10 mouse cellular contexts compared by ENCODE assay signal in the genomic region with DNA sequence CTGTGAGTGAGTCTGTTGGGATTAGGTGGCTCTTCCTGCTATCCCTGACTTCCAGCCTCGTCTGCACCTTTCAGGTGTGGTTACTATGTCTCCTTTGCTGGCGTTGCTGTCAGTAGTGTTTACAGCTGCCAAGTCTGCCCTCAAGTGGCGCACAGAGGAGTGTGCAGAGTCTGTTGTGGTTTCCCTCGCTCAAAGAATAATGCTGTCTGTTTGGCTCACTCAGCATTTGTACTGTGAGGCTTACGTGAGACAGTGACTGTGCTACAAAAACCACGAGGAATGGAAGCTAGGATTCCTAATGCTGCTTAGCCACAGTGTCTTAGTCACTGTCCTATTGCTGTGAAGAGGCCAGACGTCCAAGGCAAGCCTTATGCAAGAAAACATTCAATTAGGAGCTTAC. TPM values are rescaled to one million over a fixed set of nuclear protein-coding genes. Genes with fewer than 3 reads are reported as not detected.
A peak's percentile ranks its signal among the peaks of the same experiment; 100 is the strongest.
DNase-seq lines count a peak whose midpoint lies in the region; ATAC-seq lines count a peak whose summit lies in the region.
"Had no signal": no experiment of that assay in that cellular context is flagged by ENCODE, and none has a peak within 500 bp of the region (broad histone marks: within the 10 kb centered on the region; RNA-seq: fewer than 3 reads in every experiment).

No protein-coding gene starts in this region.

- 78% methylated on average over 7 of the region's 7 CpGs for WGBS in kidney, embryonic 16.5 days
- WGBS in macrophage (ENCODE audit: missing documents), result 27% methylated on average over 7 of the region's 7 CpGs

- H3K4me1 ChIP-seq in kidney, embryonic 16.5 days (ENCODE audit: insufficient read depth, low read length), result peaks cover 18% of the 10 kb centered on the region

- H3K79me2 ChIP-seq in macrophage (ENCODE audit: inconsistent target), result peaks cover 64% of the 10 kb centered on the region

- H3K27ac ChIP-seq in kidney, embryonic 16.5 days (ENCODE audit: low read length), result no peak overlapping the region
- H3K27ac ChIP-seq in macrophage, result 0 out of 2 replicates have a peak overlapping the region, but pooled peaks have one; percentile 14
- H3K27ac ChIP-seq: limb, embryonic 15.5 days had no signal

- peak; percentile 37 for DNase-seq in kidney, adult 11 months
- peak; percentile 84 for DNase-seq in CD4-positive, CD25-positive, alpha-beta regulatory T cell, adult 2 months (ENCODE audit: low read depth, low spot score)
- DNase-seq in brain, adult 2 months (ENCODE audit: low read depth, low spot score), result peak; percentile 63
- no peak for DNase-seq in retina, embryonic 14.5 days (ENCODE audit: low spot score)
- no peak for DNase-seq in ovary, postnatal 10 days (ENCODE audit: low spot score)
- no peak for DNase-seq in MN1 (ENCODE audit: low spot score)
- DNase-seq: gastrocnemius, postnatal 14 days had no signal

- H3K27me3 ChIP-seq in kidney, embryonic 16.5 days (ENCODE audit: insufficient read depth, low read length), result no peaks in the 10 kb centered on the region
- H3K27me3 ChIP-seq: limb, embryonic 15.5 days had no signal

- H3K36me3 ChIP-seq in kidney, embryonic 16.5 days (ENCODE audit: insufficient read depth, low read length), result peaks cover 34% of the 10 kb centered on the region
- H3K36me3 ChIP-seq in macrophage (ENCODE audit: inconsistent target), result no peaks in the 10 kb centered on the region

- no peak overlapping the region for H3K4me2 ChIP-seq in kidney, embryonic 16.5 days (replicated peaks; ENCODE audit: low read depth, low read length)
- H3K4me2 ChIP-seq: limb, embryonic 15.5 days had no signal

- no peaks in the 10 kb centered on the region for H3K9me3 ChIP-seq in kidney, embryonic 16.5 days (ENCODE audit: low read length)
- H3K9me3 ChIP-seq: limb, embryonic 15.5 days had no signal

- H3K9ac ChIP-seq in kidney, embryonic 16.5 days (replicated peaks; ENCODE audit: low read length), result no peak overlapping the region
- H3K9ac ChIP-seq: limb, embryonic 15.5 days had no signal

- ATAC-seq in kidney, embryonic 16.5 days (ENCODE audit: low FRiP score, low TSS enrichment), result no peak

- no peak overlapping the region for H3K4me3 ChIP-seq in kidney, embryonic 16.5 days (ENCODE audit: low read length)
- H3K4me3 ChIP-seq in macrophage (ENCODE audit: inconsistent target), result no peak overlapping the region
- H3K4me3 ChIP-seq: limb, embryonic 15.5 days had no signal

RNA-seq across cellular contexts. Expression of a gene that starts 7.1 kb away (rescaled TPM):
- 16.9 and 18.5 TPM in 2 replicates for polyA plus RNA-seq in kidney, embryonic 16.5 days (2015; fragmentation: Nextera tagmentation; extraction: Ambion mirVana)
- 10 to 100 TPM in 5 of 26 experiments, 1 to 10 TPM in 19, under 1 TPM in 2; 0.87 to 14.6 (median 3.9) TPM for total RNA-seq in macrophage (2018; cell fraction: chromatin; rRNA removed)
- total RNA-seq in macrophage (2018; cell fraction: cytosol; rRNA removed), result 1 to 10 TPM in 24 of 26 experiments, under 1 TPM in 2; 0.51 to 5.1 (median 2.8) TPM
- total RNA-seq in macrophage (2018; cell fraction: nucleus; rRNA removed), result 10 to 100 TPM in 5 of 26 experiments, 1 to 10 TPM in 19, under 1 TPM in 2; 0.76 to 14.7 (median 4.2) TPM
- polyA plus RNA-seq in macrophage (2018), result 3.7 to 6.3 TPM (median 4.0 TPM) in 3 replicates

RNA-seq across cellular contexts. Expression of a gene that starts 29.2 kb away (rescaled TPM):
- polyA plus RNA-seq in kidney, embryonic 16.5 days (2015; fragmentation: Nextera tagmentation; extraction: Ambion mirVana), result 0.81 TPM in 2 replicates
- total RNA-seq in macrophage (2018; cell fraction: chromatin; rRNA removed), result 1 to 10 TPM in 4 of 26 experiments, under 1 TPM in 9, not detected in 13; 0.25 to 1.3 (median 0.68) TPM
- under 1 TPM in 23 of 26 experiments, not detected in 3; 0.06 to 0.53 (median 0.14) TPM for total RNA-seq in macrophage (2018; cell fraction: cytosol; rRNA removed)
- 1 to 10 TPM in 3 of 26 experiments, under 1 TPM in 19, not detected in 4; 0.25 to 1.8 (median 0.70) TPM for total RNA-seq in macrophage (2018; cell fraction: nucleus; rRNA removed)
- 0.08 to 0.42 TPM in 2 of 3 replicates, not detected in the other for polyA plus RNA-seq in macrophage (2018)

RNA-seq across cellular contexts. Expression of a gene that starts 40.6 kb away (rescaled TPM):
- polyA plus RNA-seq in kidney, embryonic 16.5 days (2015; fragmentation: Nextera tagmentation; extraction: Ambion mirVana), result 0.24 and 0.44 TPM in 2 replicates
- under 1 TPM in 12 of 26 experiments, not detected in 14; 0.20 to 0.66 (median 0.31) TPM for total RNA-seq in macrophage (2018; cell fraction: chromatin; rRNA removed)
- under 1 TPM in 22 of 26 experiments, not detected in 4; 0.03 to 0.21 (median 0.09) TPM for total RNA-seq in macrophage (2018; cell fraction: cytosol; rRNA removed)
- total RNA-seq in macrophage (2018; cell fraction: nucleus; rRNA removed), result under 1 TPM in 17 of 26 experiments, not detected in 9; 0.12 to 0.34 (median 0.20) TPM
- polyA plus RNA-seq in macrophage (2018), result 0.04 to 0.10 TPM in 2 of 3 replicates, not detected in the other

RNA-seq across cellular contexts. Expression of a gene that starts 45.8 kb away (rescaled TPM):
- polyA plus RNA-seq in kidney, embryonic 16.5 days (2015; fragmentation: Nextera tagmentation; extraction: Ambion mirVana), result 121 and 123 TPM in 2 replicates
- 10 to 100 TPM in 4 of 26 experiments, 1 to 10 TPM in 22; 2.5 to 11.7 (median 7.7) TPM for total RNA-seq in macrophage (2018; cell fraction: chromatin; rRNA removed)
- 10 to 100 TPM; 27.5 to 39.7 (median 34.7) TPM for total RNA-seq in macrophage (2018; cell fraction: cytosol; rRNA removed)
- total RNA-seq in macrophage (2018; cell fraction: nucleus; rRNA removed), result 10 to 100 TPM in 24 of 26 experiments, 1 to 10 TPM in 2; 7.9 to 32.0 (median 16.5) TPM
- polyA plus RNA-seq in macrophage (2018), result 17.6 to 52.2 TPM (median 32.5 TPM) in 3 replicates

RNA-seq across cellular contexts. Expression of a gene that starts 45.9 kb away (rescaled TPM):
- 231 and 251 TPM in 2 replicates for polyA plus RNA-seq in kidney, embryonic 16.5 days (2015; fragmentation: Nextera tagmentation; extraction: Ambion mirVana)
- 10 to 100 TPM in 20 of 26 experiments, 1 to 10 TPM in 6; 2.8 to 30.3 (median 13.4) TPM for total RNA-seq in macrophage (2018; cell fraction: chromatin; rRNA removed)
- 10 to 100 TPM; 23.9 to 50.8 (median 36.4) TPM for total RNA-seq in macrophage (2018; cell fraction: cytosol; rRNA removed)
- 10 to 100 TPM in 21 of 26 experiments, 1 to 10 TPM in 5; 7.3 to 26.7 (median 16.3) TPM for total RNA-seq in macrophage (2018; cell fraction: nucleus; rRNA removed)
- 31.5 to 54.1 TPM (median 45.7 TPM) in 3 replicates for polyA plus RNA-seq in macrophage (2018)

Comparison
In these comparisons a context has a peak if more than half of its experiments do, and no peak if none do; other contexts are left out.
1. DNase-seq: peak in kidney, adult 11 months (single experiment), CD4-positive, CD25-positive, alpha-beta regulatory T cell, adult 2 months (single experiment) and brain, adult 2 months (single experiment); none in retina, embryonic 14.5 days (single experiment), ovary, postnatal 10 days (single experiment) and MN1 (single experiment).